In the genomic region with DNA sequence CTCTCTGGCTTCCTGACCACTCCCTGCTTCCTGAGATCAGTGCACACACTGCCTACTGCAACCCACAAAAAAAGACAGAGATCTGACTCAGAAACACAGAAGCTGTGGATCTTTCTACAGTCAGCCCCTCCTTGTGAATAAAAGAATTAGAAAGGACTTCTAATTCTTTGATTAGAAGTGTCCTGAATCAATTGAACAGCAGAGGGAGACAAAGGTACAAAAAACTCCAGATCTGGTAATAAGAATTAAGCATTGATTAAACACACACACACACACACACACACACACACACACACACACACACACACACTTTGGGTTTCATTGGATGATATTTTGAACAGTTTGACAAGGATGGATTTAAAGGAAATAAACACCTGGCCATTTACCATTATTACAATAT, we compare ENCODE assay signal across 15 mouse cellular contexts. TPM values are rescaled to one million over a fixed set of nuclear protein-coding genes. Genes with fewer than 3 reads are reported as not detected.
DNase-seq lines count a peak whose midpoint lies in the region; ATAC-seq and TF ChIP-seq lines count a peak whose summit lies in the region.
"Had no signal": no experiment of that assay in that cellular context is flagged by ENCODE, and none has a peak within 500 bp of the region (broad histone marks: within the 10 kb centered on the region; RNA-seq: fewer than 3 reads in every experiment).

No protein-coding gene starts in this region.

- peak; percentile 76 for TF ChIP-seq RAD21 in CH12.LX (IDR thresholded peaks at IDR 0.05; ENCODE audit: low read depth, low read length)

- DNase-seq in forebrain, postnatal 0 days = no peak
- DNase-seq in forebrain, embryonic 10.5 days (ENCODE audit: extremely low spot score, low spot score) = no peak
- peak; percentile 26 for DNase-seq in layer of hippocampus, adult 9-10 months (ENCODE audit: low spot score)
- DNase-seq in layer of hippocampus, adult 9-11 months = no peak
- DNase-seq in CH12.LX (ENCODE audit: extremely low read depth) (peak; percentile 36), MN1 (ENCODE audit: low spot score) (no peak)
- peak; percentile 67 for DNase-seq in brain, adult 2 months (ENCODE audit: low read depth, low spot score)
- no peak for DNase-seq in thymus, postnatal 0 days (ENCODE audit: low spot score)
- DNase-seq: adrenal gland, postnatal 25 days; kidney, postnatal 10 days; thymus, postnatal 14 days had no signal

- no peaks in the 10 kb centered on the region for H3K9me3 ChIP-seq in forebrain, postnatal 0 days (ENCODE audit: low read length)
- no peaks in the 10 kb centered on the region for H3K9me3 ChIP-seq in forebrain, embryonic 10.5 days
- no peaks in the 10 kb centered on the region for H3K9me3 ChIP-seq in CH12.LX (replicated peaks; ENCODE audit: low read length)
- H3K9me3 ChIP-seq: forebrain, embryonic 13.5 days; limb, embryonic 12.5 days; midbrain, embryonic 13.5 days had no signal

- H3K4me2 ChIP-seq in forebrain, postnatal 0 days (ENCODE audit: low read depth) = no peak overlapping the region
- no peak overlapping the region for H3K4me2 ChIP-seq in CH12.LX (ENCODE audit: insufficient read depth, low read depth, poor library complexity, severe bottlenecking)
- H3K4me2 ChIP-seq: forebrain, embryonic 13.5 days; limb, embryonic 12.5 days; midbrain, embryonic 13.5 days had no signal

- no peak for TF ChIP-seq POLR2A in CH12.LX (IDR thresholded peaks at IDR 0.05; ENCODE audit: low read depth, low read length)

- no peaks in the 10 kb centered on the region for H3K36me3 ChIP-seq in forebrain, postnatal 0 days (ENCODE audit: insufficient read depth)
- H3K36me3 ChIP-seq in forebrain, embryonic 10.5 days (replicated peaks) = no peaks in the 10 kb centered on the region
- no peaks in the 10 kb centered on the region for H3K36me3 ChIP-seq in CH12.LX (replicated peaks in 1 of 2; ENCODE audit: control insufficient read depth in 1 of 2, insufficient read depth in 1 of 2, low read length in 1 of 2)
- H3K36me3 ChIP-seq: limb, embryonic 12.5 days; midbrain, embryonic 13.5 days had no signal

- no peaks in the 10 kb centered on the region for H3K4me1 ChIP-seq in forebrain, postnatal 0 days (ENCODE audit: insufficient read depth)
- H3K4me1 ChIP-seq in forebrain, embryonic 10.5 days = no peaks in the 10 kb centered on the region
- no peaks in the 10 kb centered on the region for H3K4me1 ChIP-seq in CH12.LX (ENCODE audit: control insufficient read depth in 1 of 2, insufficient read depth in 2 of 2)
- H3K4me1 ChIP-seq: forebrain, embryonic 13.5 days; limb, embryonic 12.5 days; midbrain, embryonic 13.5 days had no signal

- peak; percentile 28 for TF ChIP-seq CTCF in forebrain, postnatal 0 days (IDR thresholded peaks at IDR 0.05; ENCODE audit: low read depth)
- TF ChIP-seq CTCF in CH12.LX (conservative IDR thresholded peaks at IDR 0.05 in 1 of 2, IDR thresholded peaks at IDR 0.05 in 1 of 2; ENCODE audit: low read depth in 2 of 2, low read length in 2 of 2) = peak in 1 of 2 experiments; percentile 80; a peak in 2 of 4 replicates

- H3K9ac ChIP-seq in forebrain, postnatal 0 days = no peak overlapping the region
- H3K9ac ChIP-seq in CH12.LX (ENCODE audit: insufficient read depth, low read depth) = no peak overlapping the region
- H3K9ac ChIP-seq: forebrain, embryonic 13.5 days; limb, embryonic 12.5 days; midbrain, embryonic 13.5 days had no signal

- H3K27me3 ChIP-seq in forebrain, postnatal 0 days (ENCODE audit: insufficient read depth, low read length) = no peaks in the 10 kb centered on the region
- H3K27me3 ChIP-seq in forebrain, embryonic 10.5 days (ENCODE audit: poor library complexity, severe bottlenecking) = no peaks in the 10 kb centered on the region
- no peaks in the 10 kb centered on the region for H3K27me3 ChIP-seq in CH12.LX (replicated peaks)
- H3K27me3 ChIP-seq: forebrain, embryonic 13.5 days; limb, embryonic 12.5 days; midbrain, embryonic 13.5 days had no signal

- no peak for TF ChIP-seq EP300 in CH12.LX (IDR thresholded peaks at IDR 0.05; ENCODE audit: low read length)

- H3K79me2 ChIP-seq in CH12.LX (replicated peaks; ENCODE audit: control insufficient read depth, extremely low read depth, insufficient read depth, poor library complexity, severe bottlenecking) = no peaks in the 10 kb centered on the region

- in situ Hi-C loops in CH12.LX (cut with MboI; ENCODE audit: low pct_ligation_motif_present, low pct_unique_long_range_greater_than_20kb, low sequenced_read_pairs) = no loop called here

- dilution Hi-C loops in CH12.LX (cut with MboI; ENCODE audit: extremely low pct_ligation_motif_present, extremely low pct_unique_long_range_greater_than_20kb, low sequenced_read_pairs) = no loop called here

- no peak overlapping the region for H3K4me3 ChIP-seq in forebrain, postnatal 0 days (ENCODE audit: low read depth, low read length)
- no peak overlapping the region for H3K4me3 ChIP-seq in forebrain, embryonic 10.5 days
- no peak overlapping the region for H3K4me3 ChIP-seq in CH12.LX (replicated peaks in 1 of 3; ENCODE audit: low read depth in 2 of 3, low read length in 2 of 3, poor library complexity in 1 of 3)
- H3K4me3 ChIP-seq: forebrain, embryonic 13.5 days; limb, embryonic 12.5 days; midbrain, embryonic 13.5 days had no signal

- no peak overlapping the region for H3K27ac ChIP-seq in forebrain, postnatal 0 days (ENCODE audit: low read depth, low read length)
- no peak overlapping the region for H3K27ac ChIP-seq in forebrain, embryonic 10.5 days
- H3K27ac ChIP-seq in CH12.LX (ENCODE audit: insufficient read depth, low read depth) = no peak overlapping the region
- H3K27ac ChIP-seq: forebrain, embryonic 13.5 days; limb, embryonic 12.5 days; midbrain, embryonic 13.5 days had no signal

- ATAC-seq in forebrain, postnatal 0 days = no peak
- ATAC-seq: forebrain, embryonic 13.5 days; midbrain, embryonic 13.5 days had no signal

TF ChIP-seq in CH12.LX, 34 proteins besides CTCF, POLR2A, EP300 and RAD21:
- TF ChIP-seq MAFK (IDR thresholded peaks at IDR 0.05; ENCODE audit: insufficient replicate concordance, low read length) (no peak), MYC (IDR thresholded peaks at IDR 0.05; ENCODE audit: low read depth, low read length) (no peak), SMC3 (IDR thresholded peaks at IDR 0.05; ENCODE audit: low read depth, low read length) (peak; percentile 86), UBTF (IDR thresholded peaks at IDR 0.05; ENCODE audit: low read depth, low read length) (no peak), ZC3H11A (IDR thresholded peaks at IDR 0.05; ENCODE audit: low read depth, low read length) (peak; percentile 54; the same call in 1 of the 2 replicates)

RNA-seq across cellular contexts. Expression of a gene that starts 24.2 kb away (rescaled TPM):
- total RNA-seq in forebrain, postnatal 0 days (2014; rRNA removed) = 0.05 and 0.31 TPM in 2 replicates
- polyA plus RNA-seq in forebrain, postnatal 0 days (2015; fragmentation: Nextera tagmentation; extraction: Ambion mirVana) = 0.50 and 0.69 TPM in 2 replicates
- 0.31 and 0.50 TPM in 2 replicates for polyA plus RNA-seq in forebrain, embryonic 10.5 days (2016; fragmentation: Nextera tagmentation; extraction: Ambion mirVana)
- total RNA-seq in CH12.LX (2012; rRNA removed) (15.1 and 34.2 TPM in 2 replicates), CH12.LX (2014; rRNA removed) (1.8 and 2.3 TPM in 2 replicates)
- 3.7 TPM in 2 replicates for polyA plus RNA-seq in CH12.LX (2012; ENCODE audit: insufficient read length, low read depth)
- polyA plus RNA-seq in thymus, postnatal 0 days (2015; fragmentation: Nextera tagmentation; extraction: Ambion mirVana) = 0.86 and 1.5 TPM in 2 replicates

RNA-seq across cellular contexts. Expression of a gene that starts 54.4 kb away (rescaled TPM):
- 0.10 and 0.85 TPM in 2 replicates for total RNA-seq in forebrain, postnatal 0 days (2014; rRNA removed)
- 0.17 and 0.20 TPM in 2 replicates for polyA plus RNA-seq in forebrain, postnatal 0 days (2015; fragmentation: Nextera tagmentation; extraction: Ambion mirVana)
- polyA plus RNA-seq in forebrain, embryonic 10.5 days (2016; fragmentation: Nextera tagmentation; extraction: Ambion mirVana) = not detected in 2 replicates
- not detected in 2 replicates for total RNA-seq in CH12.LX (2012; rRNA removed)
- total RNA-seq in CH12.LX (2014; rRNA removed) = not detected in 2 replicates
- polyA plus RNA-seq in CH12.LX (2012; ENCODE audit: insufficient read length, low read depth) = not detected in 2 replicates
- 3.8 and 3.9 TPM in 2 replicates for polyA plus RNA-seq in thymus, postnatal 0 days (2015; fragmentation: Nextera tagmentation; extraction: Ambion mirVana)
- total RNA-seq: adrenal gland, postnatal 25 days had no signal
- polyA plus RNA-seq: heart, embryonic 14.5 days; midbrain, embryonic 13.5 days had no signal

Comparison
In these comparisons a context has a peak if more than half of its experiments do, and no peak if none do; other contexts are left out.
1. DNase-seq: peak in layer of hippocampus, adult 9-10 months (single experiment), CH12.LX (single experiment) and brain, adult 2 months (single experiment); none in forebrain, postnatal 0 days (single experiment), forebrain, embryonic 10.5 days (single experiment), layer of hippocampus, adult 9-11 months (single experiment), thymus, postnatal 0 days (single experiment) and MN1 (single experiment).